8 mouse cellular contexts compared by ENCODE assay signal in genomic region chr7:28375176-28375921, GRCm38 (mm10). TPM values are rescaled to one million over a fixed set of nuclear protein-coding genes. Genes with fewer than 3 reads are reported as not detected.
DNase-seq lines count a peak whose midpoint lies in the region; ATAC-seq and TF ChIP-seq lines count a peak whose summit lies in the region.

No protein-coding gene starts in this region.

- peak overlapping the region; percentile 92 for H3K4me2 ChIP-seq in heart, embryonic 14.5 days (ENCODE audit: low read length)
- H3K4me2 ChIP-seq in liver, postnatal 0 days (ENCODE audit: low read depth, low read length), result peak overlapping the region; percentile 80
- H3K4me2 ChIP-seq in neural tube, embryonic 12.5 days (replicated peaks), result peak overlapping the region; percentile 66

- peak overlapping the region; percentile 65 for H3K4me3 ChIP-seq in erythroblast, embryonic 14.5 days (replicated peaks)
- H3K4me3 ChIP-seq in heart, embryonic 14.5 days (ENCODE audit: control insufficient read depth in 1 of 2, insufficient read depth in 1 of 2, low read depth in 1 of 2, low read length in 2 of 2), result peak overlapping the region; percentile 56 to 83
- H3K4me3 ChIP-seq in liver, postnatal 0 days (ENCODE audit: low read depth, low read length), result peak overlapping the region; percentile 69
- peak overlapping the region; percentile 36 for H3K4me3 ChIP-seq in neural tube, embryonic 12.5 days

- H3K4me1 ChIP-seq in erythroblast, embryonic 14.5 days (ENCODE audit: control insufficient read depth), result peaks cover 94% of the 10 kb centered on the region
- H3K4me1 ChIP-seq in heart, embryonic 14.5 days (ENCODE audit: control insufficient read depth in 2 of 2, insufficient read depth in 2 of 2, low read length in 2 of 2), result peaks cover 32 to 48% of the 10 kb centered on the region in 2 experiments
- H3K4me1 ChIP-seq in liver, postnatal 0 days (ENCODE audit: insufficient read depth), result peaks cover 57% of the 10 kb centered on the region
- H3K4me1 ChIP-seq in neural tube, embryonic 12.5 days, result peaks cover 53% of the 10 kb centered on the region

- DNase-seq in CD8-positive naive resting alpha-beta T cell, adult 2 months (ENCODE audit: low read depth in 2 of 2, low spot score in 2 of 2), result peak; percentile 88 to 91
- DNase-seq in brain, embryonic 14.5 days (ENCODE audit: low read depth), result peak; percentile 96
- DNase-seq in kidney, postnatal 10 days, result peak; percentile 96
- peak; percentile 92 for DNase-seq in liver, postnatal 0 days
- DNase-seq in telencephalon, adult 2 months (ENCODE audit: low read depth, low spot score), result peak; percentile 58

- no peak for TF ChIP-seq CTCF in brain, embryonic 14.5 days (IDR thresholded peaks at IDR 0.05; ENCODE audit: borderline replicate concordance, extremely low read depth, insufficient read depth, insufficient read length)
- no peak for TF ChIP-seq CTCF in liver, postnatal 0 days (IDR thresholded peaks at IDR 0.05; ENCODE audit: low read depth)

- H3K27me3 ChIP-seq in erythroblast, embryonic 14.5 days (ENCODE audit: control insufficient read depth), result peaks cover 23% of the 10 kb centered on the region
- H3K27me3 ChIP-seq in heart, embryonic 14.5 days (ENCODE audit: control insufficient read depth, insufficient read depth, low read length), result no peaks in the 10 kb centered on the region
- no peaks in the 10 kb centered on the region for H3K27me3 ChIP-seq in liver, postnatal 0 days (ENCODE audit: insufficient read depth, low read length)
- H3K27me3 ChIP-seq in neural tube, embryonic 12.5 days (replicated peaks), result peaks cover 7% of the 10 kb centered on the region; the same call in 1 of the 2 replicates

- no peaks in the 10 kb centered on the region for H3K9me3 ChIP-seq in erythroblast, embryonic 14.5 days (ENCODE audit: control insufficient read depth, low read length)
- no peaks in the 10 kb centered on the region for H3K9me3 ChIP-seq in heart, embryonic 14.5 days (ENCODE audit: control insufficient read depth, low read length)
- H3K9me3 ChIP-seq in liver, postnatal 0 days (ENCODE audit: low read length), result no peaks in the 10 kb centered on the region
- no peaks in the 10 kb centered on the region for H3K9me3 ChIP-seq in neural tube, embryonic 12.5 days

- WGBS in heart, embryonic 14.5 days, result 1% methylated on average over 33 of the region's 36 CpGs
- WGBS in liver, postnatal 0 days (ENCODE audit: insufficient replicate concordance), result under 1% methylated on average over 36 of the region's 36 CpGs
- WGBS in neural tube, embryonic 12.5 days, result 2% methylated on average over 35 of the region's 36 CpGs

- H3K36me3 ChIP-seq in erythroblast, embryonic 14.5 days (ENCODE audit: control insufficient read depth), result peaks cover 9% of the 10 kb centered on the region
- H3K36me3 ChIP-seq in heart, embryonic 14.5 days (ENCODE audit: control insufficient read depth, insufficient read depth, low read length), result peaks cover 11% of the 10 kb centered on the region; the same call in 1 of the 2 replicates
- H3K36me3 ChIP-seq in liver, postnatal 0 days (replicated peaks; ENCODE audit: insufficient read depth, low read length), result peaks cover 14% of the 10 kb centered on the region
- no peaks in the 10 kb centered on the region for H3K36me3 ChIP-seq in neural tube, embryonic 12.5 days

- H3K27ac ChIP-seq in heart, embryonic 14.5 days (replicated peaks in 1 of 2; ENCODE audit: control insufficient read depth in 1 of 2, insufficient read depth in 1 of 2, low read depth in 2 of 2, low read length in 2 of 2), result peak overlapping the region; percentile 99 to 100
- peak overlapping the region; percentile 100 for H3K27ac ChIP-seq in liver, postnatal 0 days (ENCODE audit: low read depth)
- H3K27ac ChIP-seq in neural tube, embryonic 12.5 days, result peak overlapping the region; percentile 86

- TF ChIP-seq POLR2A in brain, embryonic 14.5 days (IDR thresholded peaks at IDR 0.05; ENCODE audit: borderline replicate concordance, extremely low read depth, insufficient read depth, insufficient read length, poor library complexity, severe bottlenecking), result peak; percentile 79

- TF ChIP-seq EP300 in liver, postnatal 0 days (IDR thresholded peaks at IDR 0.05; ENCODE audit: low read depth), result no peak

- peak; percentile 48 for ATAC-seq in heart, embryonic 14.5 days (ENCODE audit: insufficient number of reproducible peaks, insufficient read depth, low FRiP score, low read depth)
- ATAC-seq in liver, postnatal 0 days, result peak; percentile 14
- peak; percentile 42 for ATAC-seq in neural tube, embryonic 12.5 days (ENCODE audit: low FRiP score, low read depth)

- H3K9ac ChIP-seq in heart, embryonic 14.5 days (ENCODE audit: low read length), result peak overlapping the region; percentile 83
- H3K9ac ChIP-seq in liver, postnatal 0 days (replicated peaks), result peak overlapping the region; percentile 90
- peak overlapping the region; percentile 56 for H3K9ac ChIP-seq in neural tube, embryonic 12.5 days

RNA-seq across cellular contexts. Expression of gene Plekhg2, which starts 3.0 kb away (rescaled TPM):
- 20.2 and 35.0 TPM in 2 replicates for polyA plus RNA-seq in brain, embryonic 14.5 days (2012; rRNA removed)
- polyA plus RNA-seq in erythroblast, embryonic 14.5 days (2012), result 0.45 and 0.53 TPM in 2 replicates
- 32.9 and 35.6 TPM in 2 replicates for polyA plus RNA-seq in heart, embryonic 14.5 days (2014; fragmentation: Nextera tagmentation; extraction: Ambion mirVana)
- polyA plus RNA-seq in liver, postnatal 0 days (2015; fragmentation: Nextera tagmentation; extraction: Ambion mirVana), result 2.8 and 3.9 TPM in 2 replicates
- 58.9 and 63.3 TPM in 2 replicates for polyA plus RNA-seq in neural tube, embryonic 12.5 days (2016; fragmentation: Nextera tagmentation; extraction: Ambion mirVana)

RNA-seq across cellular contexts. Expression of gene Zfp36, which starts 4.7 kb away (rescaled TPM):
- 4.1 and 4.3 TPM in 2 replicates for polyA plus RNA-seq in brain, embryonic 14.5 days (2012; rRNA removed)
- polyA plus RNA-seq in erythroblast, embryonic 14.5 days (2012), result 2.3 and 2.8 TPM in 2 replicates
- 10.1 and 12.2 TPM in 2 replicates for polyA plus RNA-seq in heart, embryonic 14.5 days (2014; fragmentation: Nextera tagmentation; extraction: Ambion mirVana)
- 13.5 and 21.1 TPM in 2 replicates for polyA plus RNA-seq in liver, postnatal 0 days (2015; fragmentation: Nextera tagmentation; extraction: Ambion mirVana)
- 5.6 and 6.5 TPM in 2 replicates for polyA plus RNA-seq in neural tube, embryonic 12.5 days (2016; fragmentation: Nextera tagmentation; extraction: Ambion mirVana)

RNA-seq across cellular contexts. Expression of gene Med29, which starts 17.2 kb away (rescaled TPM):
- 46.5 and 57.7 TPM in 2 replicates for polyA plus RNA-seq in brain, embryonic 14.5 days (2012; rRNA removed)
- polyA plus RNA-seq in erythroblast, embryonic 14.5 days (2012), result 2.2 and 2.5 TPM in 2 replicates
- polyA plus RNA-seq in heart, embryonic 14.5 days (2014; fragmentation: Nextera tagmentation; extraction: Ambion mirVana), result 50.9 and 57.7 TPM in 2 replicates
- polyA plus RNA-seq in liver, postnatal 0 days (2015; fragmentation: Nextera tagmentation; extraction: Ambion mirVana), result 18.0 and 18.6 TPM in 2 replicates
- 42.9 and 43.9 TPM in 2 replicates for polyA plus RNA-seq in neural tube, embryonic 12.5 days (2016; fragmentation: Nextera tagmentation; extraction: Ambion mirVana)

RNA-seq across cellular contexts. Expression of gene Paf1, which starts 17.4 kb away (rescaled TPM):
- polyA plus RNA-seq in brain, embryonic 14.5 days (2012; rRNA removed), result 95.0 and 105 TPM in 2 replicates
- polyA plus RNA-seq in erythroblast, embryonic 14.5 days (2012), result 5.1 and 6.7 TPM in 2 replicates
- polyA plus RNA-seq in heart, embryonic 14.5 days (2014; fragmentation: Nextera tagmentation; extraction: Ambion mirVana), result 61.9 and 62.5 TPM in 2 replicates
- 16.9 and 21.1 TPM in 2 replicates for polyA plus RNA-seq in liver, postnatal 0 days (2015; fragmentation: Nextera tagmentation; extraction: Ambion mirVana)
- 85.3 and 87.8 TPM in 2 replicates for polyA plus RNA-seq in neural tube, embryonic 12.5 days (2016; fragmentation: Nextera tagmentation; extraction: Ambion mirVana)

RNA-seq across cellular contexts. Expression of gene Rps16, which starts 24.9 kb away (rescaled TPM):
- polyA plus RNA-seq in brain, embryonic 14.5 days (2012; rRNA removed), result 1,173 and 1,238 TPM in 2 replicates
- polyA plus RNA-seq in erythroblast, embryonic 14.5 days (2012), result 212 and 288 TPM in 2 replicates
- polyA plus RNA-seq in heart, embryonic 14.5 days (2014; fragmentation: Nextera tagmentation; extraction: Ambion mirVana), result 731 and 789 TPM in 2 replicates
- polyA plus RNA-seq in liver, postnatal 0 days (2015; fragmentation: Nextera tagmentation; extraction: Ambion mirVana), result 653 and 673 TPM in 2 replicates
- 540 and 574 TPM in 2 replicates for polyA plus RNA-seq in neural tube, embryonic 12.5 days (2016; fragmentation: Nextera tagmentation; extraction: Ambion mirVana)

Comparison
In these comparisons a context has a peak if more than half of its experiments do, and no peak if none do; other contexts are left out.
1. Peak in every context shown above with its lines: DNase-seq, ATAC-seq, H3K4me3 ChIP-seq and H3K27ac ChIP-seq.